Mouse (Mus musculus): ENCODE results near the gene Eif2b3. TPM values are rescaled to one million over a fixed set of nuclear protein-coding genes. Genes with fewer than 3 reads are reported as not detected.

The Eif2b3 gene
- polyA plus RNA-seq, 1 experiment: 8.5 TPM

DNA sequence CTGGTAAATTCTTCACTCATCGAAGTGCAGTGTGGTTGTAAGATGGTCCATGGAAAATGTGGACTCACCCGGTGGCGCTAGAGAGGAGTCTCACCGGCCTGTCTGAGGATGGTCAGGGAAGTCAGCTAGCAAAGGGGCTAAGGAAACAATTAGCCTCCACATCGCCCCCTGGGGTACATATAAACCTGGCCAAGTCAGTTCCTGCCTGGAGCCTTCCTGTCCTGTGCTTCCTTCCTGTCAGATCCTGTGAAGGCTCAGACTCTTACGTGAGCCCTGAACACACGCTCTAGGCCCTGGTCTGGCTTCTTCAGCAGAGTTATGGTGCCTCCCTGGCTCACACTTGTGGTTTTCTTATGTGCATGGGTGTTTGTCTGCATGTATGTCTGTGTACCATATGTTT is 82.0 kb downstream of the Eif2b3 start:
- Histone ChIP-seq H3K27ac (ENCODE audit: insufficient read depth, low read depth, low read length) (no peak overlapping the region), H3K4me1 (ENCODE audit: control insufficient read depth, insufficient read depth, low read length) (peaks cover 6% of the 10 kb centered on the region)

DNA sequence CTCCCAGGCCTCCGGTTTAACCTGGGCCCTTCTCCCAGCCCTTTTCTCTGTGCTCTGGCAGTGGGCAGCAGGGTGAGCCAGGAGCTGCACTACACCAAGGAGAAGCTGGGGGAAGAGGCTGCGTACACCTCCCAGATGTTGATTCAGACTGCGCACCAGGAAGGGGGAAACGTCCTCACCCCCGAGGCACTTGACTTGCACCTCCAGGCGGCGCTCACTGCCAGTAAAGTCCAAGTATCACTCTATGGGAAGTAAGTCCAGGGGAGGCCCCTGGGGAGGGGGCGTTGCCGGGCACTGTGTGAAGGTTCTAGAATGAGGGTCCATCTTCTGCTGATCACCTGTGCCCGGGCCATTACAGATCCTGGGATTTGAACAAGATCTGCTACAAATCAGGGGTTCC is 85.5 kb downstream of the Eif2b3 start:
- H3K27ac ChIP-seq (ENCODE audit: insufficient read depth, low read depth, low read length): no peak overlapping the region
- H3K4me1 ChIP-seq (ENCODE audit: control insufficient read depth, insufficient read depth, low read length): peaks cover 4% of the 10 kb centered on the region; the same call in 1 of the 2 replicates
- H3K4me3 ChIP-seq (ENCODE audit: insufficient read depth, low read length): no peak overlapping the region
- TF ChIP-seq POLR2A (IDR thresholded peaks at IDR 0.05; ENCODE audit: borderline replicate concordance, low read depth, low read length) (no peak), CTCF (IDR thresholded peaks at IDR 0.05; ENCODE audit: low read depth, low read length) (no peak)

More for the DNA sequence above, 82.0 kb downstream of the Eif2b3 start:
- no peak overlapping the region for H3K4me3 ChIP-seq (ENCODE audit: insufficient read depth, low read length)
- TF ChIP-seq CTCF (IDR thresholded peaks at IDR 0.05; ENCODE audit: low read depth, low read length): no peak
- TF ChIP-seq POLR2A (IDR thresholded peaks at IDR 0.05; ENCODE audit: borderline replicate concordance, low read depth, low read length): no peak

DNA sequence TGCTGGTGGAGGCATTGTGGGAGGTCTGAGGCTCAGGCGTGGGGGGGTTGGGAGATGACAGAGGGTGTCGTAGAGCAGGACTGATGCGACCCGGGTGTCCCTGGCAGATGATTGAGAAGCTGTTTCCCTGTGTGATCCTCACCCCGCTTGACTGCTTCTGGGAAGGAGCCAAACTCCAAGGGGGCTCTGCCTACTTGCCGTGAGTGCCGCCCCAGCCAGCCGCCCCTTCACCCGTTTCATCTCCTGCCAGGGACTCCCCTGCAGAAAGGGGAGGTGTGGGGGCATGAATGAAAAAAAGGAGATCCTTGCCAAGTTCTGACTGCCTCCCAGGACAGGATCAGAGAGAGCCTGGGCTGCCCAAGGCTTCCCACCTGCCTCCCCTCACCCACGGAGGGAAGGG is 85.9 kb downstream of the Eif2b3 start:
- no peak for TF ChIP-seq POLR2A (IDR thresholded peaks at IDR 0.05; ENCODE audit: borderline replicate concordance, low read depth, low read length)
- no peak for TF ChIP-seq CTCF (IDR thresholded peaks at IDR 0.05; ENCODE audit: low read depth, low read length)
- no peak overlapping the region for H3K4me3 ChIP-seq (ENCODE audit: insufficient read depth, low read length)
- H3K4me1 ChIP-seq (ENCODE audit: control insufficient read depth, insufficient read depth, low read length): peaks cover 4% of the 10 kb centered on the region; the same call in 1 of the 2 replicates
- no peak overlapping the region for H3K27ac ChIP-seq (ENCODE audit: insufficient read depth, low read depth, low read length)

DNA sequence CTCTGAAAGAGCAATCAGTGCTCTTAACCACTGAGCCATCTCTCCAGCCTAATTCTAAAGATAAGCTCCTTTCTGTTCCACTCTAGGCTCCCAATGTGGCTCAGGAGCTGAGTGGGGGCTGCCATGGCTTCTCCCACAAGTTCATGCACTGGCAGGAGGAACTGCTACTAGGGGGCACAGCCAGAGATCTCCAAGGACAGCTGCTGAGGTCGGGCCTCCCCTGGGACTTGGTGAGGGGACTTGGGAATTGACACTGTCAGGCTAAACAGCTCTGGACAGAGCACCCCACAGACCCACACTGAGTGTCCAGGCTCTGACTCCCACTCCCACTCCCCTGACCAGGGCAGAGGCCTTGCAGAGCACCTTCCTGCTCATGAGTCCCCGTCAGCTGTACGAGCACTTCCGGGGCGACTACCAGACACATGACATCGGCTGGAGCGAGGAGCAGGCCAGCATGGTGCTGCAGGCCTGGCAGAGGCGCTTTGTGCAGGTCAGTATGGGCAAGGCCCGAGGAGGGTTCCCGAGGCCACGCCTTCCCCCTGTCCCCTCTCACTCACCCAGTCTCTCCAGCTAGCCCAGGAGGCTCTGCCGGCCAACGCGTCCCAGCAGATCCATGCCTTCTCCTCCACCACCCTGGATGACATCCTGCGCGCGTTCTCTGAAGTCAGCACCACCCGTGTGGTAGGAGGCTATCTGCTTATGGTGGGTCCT is 88.8 kb downstream of the Eif2b3 start:
- no peak overlapping the region for H3K4me3 ChIP-seq (ENCODE audit: insufficient read depth, low read length)
- no peak overlapping the region for H3K27ac ChIP-seq (ENCODE audit: insufficient read depth, low read depth, low read length)
- TF ChIP-seq CTCF (IDR thresholded peaks at IDR 0.05; ENCODE audit: low read depth, low read length): no peak
- TF ChIP-seq POLR2A (IDR thresholded peaks at IDR 0.05; ENCODE audit: borderline replicate concordance, low read depth, low read length): no peak
- no peaks in the 10 kb centered on the region for H3K4me1 ChIP-seq (ENCODE audit: control insufficient read depth, insufficient read depth, low read length)

DNA sequence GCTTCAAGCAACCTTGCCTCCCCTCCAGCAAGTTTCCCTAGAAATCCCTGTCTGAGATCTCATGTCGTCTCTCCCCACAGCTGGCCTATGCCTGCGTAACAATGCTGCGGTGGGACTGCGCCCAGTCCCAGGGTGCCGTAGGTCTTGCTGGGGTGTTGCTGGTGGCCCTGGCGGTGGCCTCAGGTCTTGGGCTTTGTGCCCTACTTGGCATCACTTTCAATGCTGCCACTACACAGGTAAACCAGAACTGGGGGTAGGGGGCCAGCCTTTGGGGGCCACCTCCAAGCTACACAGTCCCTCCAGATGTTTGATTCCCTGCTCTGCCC is 89.3 kb downstream of the Eif2b3 start:
- TF ChIP-seq POLR2A (IDR thresholded peaks at IDR 0.05; ENCODE audit: borderline replicate concordance, low read depth, low read length): no peak
- TF ChIP-seq CTCF (IDR thresholded peaks at IDR 0.05; ENCODE audit: low read depth, low read length): no peak
- Histone ChIP-seq H3K4me3 (ENCODE audit: insufficient read depth, low read length) (no peak overlapping the region), H3K4me1 (ENCODE audit: control insufficient read depth, insufficient read depth, low read length) (no peaks in the 10 kb centered on the region), H3K27ac (ENCODE audit: insufficient read depth, low read depth, low read length) (no peak overlapping the region)

DNA sequence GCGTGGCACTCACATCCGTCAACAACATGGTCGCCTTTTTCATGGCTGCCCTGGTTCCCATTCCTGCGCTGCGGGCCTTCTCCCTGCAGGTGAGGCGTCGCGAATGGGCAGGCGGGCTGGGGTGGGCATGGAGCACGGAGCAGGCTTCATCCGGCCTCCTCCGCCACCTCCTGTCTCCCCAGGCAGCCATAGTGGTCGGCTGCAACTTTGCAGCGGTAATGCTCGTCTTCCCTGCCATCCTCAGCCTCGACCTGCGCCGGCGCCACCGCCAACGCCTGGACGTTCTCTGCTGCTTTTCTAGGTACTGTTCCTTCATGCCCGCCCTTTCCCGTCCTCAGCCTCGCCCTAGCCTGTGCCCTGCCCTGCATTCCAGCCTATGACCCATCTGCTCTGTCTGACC is 90.1 kb downstream of the Eif2b3 start:
- TF ChIP-seq POLR2A (IDR thresholded peaks at IDR 0.05; ENCODE audit: borderline replicate concordance, low read depth, low read length) (no peak), CTCF (IDR thresholded peaks at IDR 0.05; ENCODE audit: low read depth, low read length) (no peak)
- Histone ChIP-seq H3K27ac (ENCODE audit: insufficient read depth, low read depth, low read length) (no peak overlapping the region), H3K4me1 (ENCODE audit: control insufficient read depth, insufficient read depth, low read length) (no peaks in the 10 kb centered on the region), H3K4me3 (ENCODE audit: insufficient read depth, low read length) (no peak overlapping the region)

- TF ChIP-seq CTCF (IDR thresholded peaks at IDR 0.05; ENCODE audit: low read depth, low read length): no peak
- no peak for TF ChIP-seq POLR2A (IDR thresholded peaks at IDR 0.05; ENCODE audit: borderline replicate concordance, low read depth, low read length)
- H3K27ac ChIP-seq (ENCODE audit: insufficient read depth, low read depth, low read length): no peak overlapping the region
- no peaks in the 10 kb centered on the region for H3K4me1 ChIP-seq (ENCODE audit: control insufficient read depth, insufficient read depth, low read length)
- H3K4me3 ChIP-seq (ENCODE audit: insufficient read depth, low read length): no peak overlapping the region
These were observed 91.0 kb downstream of the Eif2b3 start for GRCm38 (mm10) chr4:117110249-117110648.

GRCm38 (mm10) chr4:117110985-117111384 is 91.8 kb downstream of the Eif2b3 start:
- Histone ChIP-seq H3K4me1 (ENCODE audit: control insufficient read depth, insufficient read depth, low read length) (no peaks in the 10 kb centered on the region), H3K4me3 (ENCODE audit: insufficient read depth, low read length) (no peak overlapping the region), H3K27ac (ENCODE audit: insufficient read depth, low read depth, low read length) (no peak overlapping the region)
- TF ChIP-seq POLR2A (IDR thresholded peaks at IDR 0.05; ENCODE audit: borderline replicate concordance, low read depth, low read length) (no peak), CTCF (IDR thresholded peaks at IDR 0.05; ENCODE audit: low read depth, low read length) (no peak)

- Histone ChIP-seq H3K27ac (ENCODE audit: insufficient read depth, low read depth, low read length) (no peak overlapping the region), H3K4me1 (ENCODE audit: control insufficient read depth, insufficient read depth, low read length) (peaks cover 3% of the 10 kb centered on the region; the same call in 1 of the 2 replicates), H3K4me3 (ENCODE audit: insufficient read depth, low read length) (no peak overlapping the region)
- TF ChIP-seq POLR2A (IDR thresholded peaks at IDR 0.05; ENCODE audit: borderline replicate concordance, low read depth, low read length): no peak
- no peak for TF ChIP-seq CTCF (IDR thresholded peaks at IDR 0.05; ENCODE audit: low read depth, low read length)
These were observed 94.0 kb downstream of the Eif2b3 start for GRCm38 (mm10) chr4:117113237-117113636.

DNA sequence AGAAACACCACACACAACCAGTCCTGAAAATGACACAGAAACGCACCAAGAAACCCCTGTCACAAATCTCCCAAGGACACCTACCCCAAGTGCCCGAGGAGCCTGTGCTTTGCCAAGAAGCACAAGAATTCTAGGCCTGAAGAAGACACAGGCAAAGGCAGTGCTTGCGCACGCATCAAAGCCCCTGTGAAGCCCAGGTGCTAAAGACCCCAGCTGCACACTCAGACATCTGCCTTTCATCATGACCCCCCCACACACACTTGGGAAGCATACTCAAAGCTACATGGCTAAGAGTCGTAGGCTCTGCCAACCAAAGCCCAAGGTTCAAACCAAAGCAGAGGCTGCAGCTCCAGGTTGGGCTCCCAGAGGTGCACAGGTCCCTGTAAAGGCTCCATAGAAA is 96.4 kb downstream of the Eif2b3 start:
- TF ChIP-seq CTCF (IDR thresholded peaks at IDR 0.05; ENCODE audit: low read depth, low read length) (no peak), POLR2A (IDR thresholded peaks at IDR 0.05; ENCODE audit: borderline replicate concordance, low read depth, low read length) (no peak)
- no peak overlapping the region for H3K4me3 ChIP-seq (ENCODE audit: insufficient read depth, low read length)
- H3K4me1 ChIP-seq (ENCODE audit: control insufficient read depth, insufficient read depth, low read length): peaks cover 9% of the 10 kb centered on the region
- H3K27ac ChIP-seq (ENCODE audit: insufficient read depth, low read depth, low read length): no peak overlapping the region
